Mouse (Mus musculus) adrenal gland (tissue): Measurements from ENCODE around the gene Pou5f1.
"Not testable (repeated sequence)": the region's sequence is repeated elsewhere in the genome, so short reads cannot be mapped to it uniquely, and the experiment has no call there.

ENCODE experiments used
- intact Hi-C: fragments of 180-260 bp; cut with DNase I; formaldehyde crosslinking; loops from one replicate; pipeline ENCODE4 v1.15.1; 2025
- long read RNA-seq, 2 experiments: library from polyadenylated mRNA; unstranded; transcript quantifications; one replicate each; pipeline ENCODE4 v2.0.0; 2020; ENCODE audit warnings: borderline replicate concordance in 1 of 2; ENCODE audit not compliant: insufficient replicate concordance in 1 of 2

The Pou5f1 gene
- long read RNA-seq, experiment 1: 0 reads
- long read RNA-seq, experiment 2: 0 reads

DNA sequence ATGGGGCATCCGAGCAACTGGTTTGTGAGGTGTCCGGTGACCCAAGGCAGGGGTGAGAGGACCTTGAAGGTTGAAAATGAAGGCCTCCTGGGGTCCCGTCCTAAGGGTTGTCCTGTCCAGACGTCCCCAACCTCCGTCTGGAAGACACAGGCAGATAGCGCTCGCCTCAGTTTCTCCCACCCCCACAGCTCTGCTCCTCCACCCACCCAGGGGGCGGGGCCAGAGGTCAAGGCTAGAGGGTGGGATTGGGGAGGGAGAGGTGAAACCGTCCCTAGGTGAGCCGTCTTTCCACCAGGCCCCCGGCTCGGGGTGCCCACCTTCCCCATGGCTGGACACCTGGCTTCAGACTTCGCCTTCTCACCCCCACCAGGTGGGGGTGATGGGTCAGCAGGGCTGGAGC lies at the start of gene Pou5f1:
Pou5f1 (plus strand) TSS at position 243 of the 400 bp plus-strand sequence.
- intact Hi-C loops: no loop called here

DNA sequence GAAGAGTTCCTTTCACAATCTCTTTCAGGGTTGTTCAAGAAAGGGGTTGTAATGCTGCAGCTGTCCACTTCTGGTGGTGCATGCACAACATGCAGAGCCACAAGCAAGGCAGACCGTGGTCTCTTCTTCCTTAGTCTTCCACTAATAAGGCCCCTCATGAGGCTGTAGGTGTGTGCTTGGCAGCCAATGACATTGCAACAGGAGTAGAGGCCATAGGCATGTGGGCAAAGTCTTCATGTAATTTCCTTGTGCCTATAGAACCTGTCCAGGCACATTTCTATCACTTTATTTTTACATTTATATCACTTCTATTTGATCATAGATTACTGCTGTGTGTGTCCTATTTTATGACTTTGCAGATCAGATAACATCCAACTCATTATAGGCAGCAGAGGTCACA lies 47.6 kb upstream of the Pou5f1 start:
- intact Hi-C loops: not testable (repeated sequence)

DNA sequence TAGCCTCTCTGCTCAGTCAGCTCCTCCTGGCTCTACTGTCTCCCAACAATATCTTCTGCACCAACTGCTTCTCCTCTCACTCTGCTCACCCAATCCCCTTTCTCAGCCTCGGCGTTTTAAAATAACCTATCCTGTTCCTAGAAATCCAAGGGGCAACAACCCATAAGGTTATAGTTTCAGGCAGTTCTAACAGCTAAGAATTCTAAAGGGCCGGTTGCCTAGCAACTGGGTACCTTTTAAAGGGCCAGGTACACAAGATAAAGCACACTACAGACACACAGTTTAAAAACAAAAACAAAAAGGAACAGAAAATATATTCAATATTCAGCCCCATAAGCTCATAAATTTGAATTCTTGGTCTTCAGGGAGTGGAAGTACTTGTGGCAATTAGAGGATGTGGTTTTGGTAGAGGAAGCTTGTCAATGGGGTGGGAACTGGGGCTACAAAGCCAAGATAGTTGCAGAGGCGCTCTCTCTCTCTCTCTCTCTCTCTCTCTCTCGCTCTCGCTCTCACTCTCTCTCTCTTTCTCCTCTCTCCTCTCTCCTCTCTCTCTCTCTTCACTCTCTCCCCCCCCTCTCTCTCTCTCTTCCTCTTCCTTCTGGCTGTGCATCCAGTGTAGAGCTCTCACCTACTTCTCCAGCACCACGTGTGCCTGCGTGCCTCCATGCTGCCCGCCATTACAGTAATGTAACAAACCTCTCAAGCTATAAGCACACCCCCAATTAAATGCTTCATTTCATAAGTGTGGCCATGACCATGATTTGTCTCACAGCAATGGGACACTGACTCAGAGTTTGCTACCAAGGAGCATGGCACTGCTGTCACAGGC lies 45.1 kb upstream of the Pou5f1 start:
- intact Hi-C loops: not testable (repeated sequence)

GRCm38 (mm10) chr17:35465651-35466050 lies 40.2 kb upstream of the Pou5f1 start:
- intact Hi-C loops: not testable (repeated sequence)

- intact Hi-C loops: not testable (repeated sequence)
Observed at GRCm38 (mm10) chr17:35468936-35469335, 36.9 kb upstream of the Pou5f1 start.

DNA sequence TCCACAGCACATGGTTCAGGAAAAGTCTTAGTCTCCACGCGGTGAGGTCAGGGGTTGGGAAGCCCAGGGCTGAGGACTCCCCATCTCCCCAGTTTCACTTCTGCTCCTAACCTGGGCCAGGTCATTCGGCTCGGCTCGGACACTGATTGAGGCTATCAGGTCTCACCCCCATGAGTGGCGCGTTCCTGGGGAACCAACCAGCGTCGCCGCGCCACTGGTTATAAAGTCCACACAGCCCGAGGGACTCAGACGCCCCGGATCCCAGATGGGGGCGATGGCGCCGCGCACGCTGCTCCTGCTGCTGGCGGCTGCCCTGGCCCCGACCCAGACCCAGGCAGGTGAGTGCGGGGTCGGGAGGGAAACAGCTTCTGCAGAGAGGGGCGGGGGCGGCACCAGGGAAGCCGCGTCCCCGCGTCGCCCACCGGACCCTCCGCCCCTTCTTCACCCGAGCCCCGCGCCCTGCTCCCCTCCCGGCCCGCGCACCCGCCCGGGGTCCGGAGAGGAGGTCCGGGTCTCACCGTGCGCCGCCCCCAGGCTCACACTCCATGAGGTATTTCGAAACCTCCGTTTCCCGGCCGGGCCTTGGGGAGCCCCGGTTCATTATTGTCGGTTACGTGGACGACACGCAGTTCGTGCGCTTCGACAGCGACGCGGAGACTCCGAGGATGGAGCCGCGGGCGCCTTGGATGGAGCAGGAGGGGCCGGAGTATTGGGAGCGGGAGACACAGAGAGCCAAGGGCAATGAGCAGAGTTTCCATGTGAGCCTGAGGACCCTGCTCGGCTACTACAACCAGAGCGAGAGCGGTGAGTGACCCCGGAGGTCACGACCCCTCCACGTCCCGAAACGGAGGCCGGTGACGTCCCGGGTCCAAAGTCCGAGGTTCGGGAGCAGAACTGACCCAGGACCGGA lies 35.7 kb upstream of the Pou5f1 start, which contains the start of gene H2-Q10:
H2-Q10 (plus strand) TSS at position 248 of the 910 bp plus-strand sequence.
- intact Hi-C loops: no loop called here

DNA sequence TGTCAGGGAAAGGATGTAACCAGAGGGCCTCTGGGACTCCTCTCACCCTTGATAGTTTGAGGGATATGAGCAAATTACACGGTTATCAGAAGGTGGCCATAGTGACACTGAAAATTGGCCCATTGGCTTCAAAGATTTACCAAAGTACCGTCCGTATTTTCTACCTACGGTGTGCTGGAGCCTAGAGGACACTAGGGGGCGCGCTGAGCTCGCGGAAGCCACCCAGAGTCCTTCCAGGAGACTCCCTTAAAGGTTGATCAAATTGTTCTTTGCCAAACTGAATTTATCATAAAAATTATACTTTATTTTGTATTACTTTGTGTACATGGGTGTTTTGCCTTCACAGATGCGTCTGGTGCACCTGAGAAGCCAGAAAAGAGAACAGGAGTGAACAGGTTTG lies 21.8 kb upstream of the Pou5f1 start:
- intact Hi-C loops: no loop called here

DNA sequence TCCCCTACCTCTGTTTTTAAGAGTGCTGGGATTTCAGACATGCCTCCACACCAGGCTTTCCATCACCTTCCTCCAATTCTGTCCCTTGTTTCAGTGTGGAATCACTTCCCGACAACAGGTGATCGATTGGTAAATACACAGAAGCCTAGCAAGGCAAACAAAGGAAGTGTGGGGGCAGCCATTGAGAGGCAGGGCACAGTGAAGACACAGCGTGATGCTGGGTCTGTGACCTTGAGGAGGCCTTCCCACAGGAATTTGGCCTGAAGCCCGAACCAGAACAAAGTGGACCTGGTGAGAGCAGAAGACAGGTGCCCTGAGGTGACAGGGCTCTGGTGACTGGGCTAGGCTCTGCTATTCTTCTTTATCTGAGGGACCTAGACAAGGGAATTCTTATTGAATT lies 20.1 kb upstream of the Pou5f1 start:
- intact Hi-C loops: no loop called here

DNA sequence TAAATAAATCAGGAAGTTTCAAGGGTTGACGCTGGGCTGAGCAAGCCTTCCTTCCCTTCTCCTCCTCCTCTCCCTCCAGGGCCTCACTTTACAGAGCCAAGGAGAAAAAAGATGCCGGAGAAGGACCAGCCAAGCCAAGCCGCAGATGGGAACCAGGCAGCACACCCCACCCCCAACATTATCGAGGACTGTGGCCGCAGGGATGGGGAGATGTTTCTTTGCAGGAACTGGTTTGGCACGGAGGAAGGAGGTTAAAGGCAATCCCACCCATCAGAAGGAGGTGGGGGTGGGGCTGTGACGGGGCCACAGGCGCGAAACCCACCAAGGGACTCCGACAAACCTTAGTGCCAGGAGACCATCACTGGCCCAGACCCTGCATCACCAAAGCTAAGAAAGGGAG lies 19.1 kb upstream of the Pou5f1 start:
- intact Hi-C loops: no loop called here

GRCm38 (mm10) chr17:35488041-35488440 lies 17.8 kb upstream of the Pou5f1 start:
- intact Hi-C loops: no loop called here

DNA sequence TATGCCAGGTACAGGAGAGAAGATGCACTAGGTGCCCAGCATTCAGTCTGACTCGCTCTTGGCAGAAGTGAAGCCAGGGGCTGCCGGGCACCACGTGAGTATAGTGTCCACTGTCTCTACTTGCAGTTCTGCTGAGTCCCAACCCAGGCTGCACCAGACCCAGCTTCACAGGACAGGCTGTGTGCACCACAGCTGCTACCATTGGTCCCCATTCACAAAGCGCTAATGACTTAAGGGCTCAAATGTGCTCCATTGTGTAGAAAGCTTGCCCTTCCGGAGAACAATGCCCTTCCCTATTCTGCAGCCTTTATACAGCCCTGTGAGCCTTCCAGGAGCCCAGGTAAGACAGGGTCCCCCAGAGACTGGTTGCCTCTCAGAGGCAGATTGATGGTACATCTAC lies 15.5 kb upstream of the Pou5f1 start:
- intact Hi-C loops: no loop called here

DNA sequence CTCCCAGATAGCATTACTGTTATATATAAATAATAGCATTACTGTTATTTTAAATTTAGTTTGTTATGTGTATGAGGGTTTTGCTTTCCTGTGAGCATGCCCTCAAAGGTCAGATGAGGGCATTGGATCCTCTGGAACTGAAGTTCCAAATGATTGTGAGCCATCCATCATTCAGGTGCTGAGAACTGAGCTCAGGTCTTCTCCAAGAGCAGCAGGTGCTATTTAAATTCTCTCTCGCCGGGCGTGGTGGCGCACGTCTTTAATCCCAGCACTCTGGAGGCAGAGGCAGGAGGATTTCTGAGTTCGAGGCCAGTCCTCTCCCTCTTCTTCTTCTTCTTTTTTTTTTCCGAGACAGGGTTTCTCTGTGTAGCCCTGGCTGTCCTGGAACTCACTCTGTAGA lies 8.7 kb upstream of the Pou5f1 start:
- intact Hi-C loops: no loop called here

DNA sequence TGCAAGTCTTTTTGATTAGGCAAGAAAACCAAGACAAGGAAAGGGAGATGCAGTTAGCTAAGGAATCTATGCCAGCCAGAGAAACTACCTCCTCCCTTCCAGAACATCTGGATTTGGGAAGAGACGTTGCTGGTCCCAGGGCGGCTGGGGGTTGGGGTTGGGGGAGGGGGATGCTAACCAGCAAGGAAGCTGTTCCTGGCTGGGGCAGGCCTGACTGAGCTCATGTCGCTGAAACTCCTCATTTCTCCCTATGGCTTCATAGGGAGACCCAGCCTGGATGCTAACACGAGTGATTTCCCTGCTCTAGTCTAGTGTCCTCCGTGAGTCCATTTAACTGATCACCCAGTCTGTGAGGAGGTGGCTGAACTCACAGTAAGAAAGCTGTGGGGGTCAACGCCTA lies 3.6 kb upstream of the Pou5f1 start:
- intact Hi-C loops: no loop called here

- intact Hi-C loops: no loop called here
Observed at GRCm38 (mm10) chr17:35502762-35503161, 3.1 kb upstream of the Pou5f1 start.

GRCm38 (mm10) chr17:35503849-35504248 lies 2.0 kb upstream of the Pou5f1 start:
- intact Hi-C loops: no loop called here

DNA sequence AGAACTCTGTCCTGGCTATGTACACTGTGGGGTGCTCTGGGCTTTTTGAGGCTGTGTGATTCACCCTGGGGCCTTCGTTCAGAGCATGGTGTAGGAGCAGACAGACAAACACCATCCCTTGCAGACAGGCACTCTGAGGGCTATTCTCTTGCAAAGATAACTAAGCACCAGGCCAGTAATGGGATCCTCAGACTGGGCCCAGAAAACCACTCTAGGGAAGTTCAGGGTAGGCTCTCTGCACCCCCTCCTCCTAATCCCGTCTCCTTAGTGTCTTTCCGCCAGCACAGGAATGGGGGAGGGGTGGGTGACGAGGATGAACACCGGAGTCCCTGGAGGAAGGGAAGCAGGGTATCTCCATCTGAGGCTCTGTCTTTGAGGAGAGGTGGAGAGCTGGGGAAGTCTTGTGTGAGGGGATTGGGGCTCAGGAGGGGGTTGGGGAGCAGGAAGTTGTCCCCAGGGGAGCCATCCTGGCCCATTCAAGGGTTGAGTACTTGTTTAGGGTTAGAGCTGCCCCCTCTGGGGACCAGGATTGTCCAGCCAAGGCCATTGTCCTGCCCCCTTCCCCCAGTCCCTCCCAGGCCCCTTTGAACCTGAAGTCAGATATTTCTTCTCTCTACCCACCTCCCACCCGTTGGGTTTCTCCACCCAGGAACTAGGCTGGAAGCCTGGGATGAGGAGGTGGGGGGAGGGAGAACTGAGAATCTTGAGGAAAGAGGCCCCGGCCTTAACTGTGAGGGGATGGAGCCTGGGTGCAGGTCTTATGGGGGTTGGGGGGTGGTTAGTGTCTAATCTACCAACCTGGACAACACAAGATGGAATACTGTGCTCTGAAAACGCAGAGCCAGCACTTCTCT lies 963 bp upstream of the Pou5f1 start:
- intact Hi-C loops: no loop called here

GRCm38 (mm10) chr17:35506881-35507280 lies 1.1 kb downstream of the Pou5f1 start:
- intact Hi-C loops: no loop called here

DNA sequence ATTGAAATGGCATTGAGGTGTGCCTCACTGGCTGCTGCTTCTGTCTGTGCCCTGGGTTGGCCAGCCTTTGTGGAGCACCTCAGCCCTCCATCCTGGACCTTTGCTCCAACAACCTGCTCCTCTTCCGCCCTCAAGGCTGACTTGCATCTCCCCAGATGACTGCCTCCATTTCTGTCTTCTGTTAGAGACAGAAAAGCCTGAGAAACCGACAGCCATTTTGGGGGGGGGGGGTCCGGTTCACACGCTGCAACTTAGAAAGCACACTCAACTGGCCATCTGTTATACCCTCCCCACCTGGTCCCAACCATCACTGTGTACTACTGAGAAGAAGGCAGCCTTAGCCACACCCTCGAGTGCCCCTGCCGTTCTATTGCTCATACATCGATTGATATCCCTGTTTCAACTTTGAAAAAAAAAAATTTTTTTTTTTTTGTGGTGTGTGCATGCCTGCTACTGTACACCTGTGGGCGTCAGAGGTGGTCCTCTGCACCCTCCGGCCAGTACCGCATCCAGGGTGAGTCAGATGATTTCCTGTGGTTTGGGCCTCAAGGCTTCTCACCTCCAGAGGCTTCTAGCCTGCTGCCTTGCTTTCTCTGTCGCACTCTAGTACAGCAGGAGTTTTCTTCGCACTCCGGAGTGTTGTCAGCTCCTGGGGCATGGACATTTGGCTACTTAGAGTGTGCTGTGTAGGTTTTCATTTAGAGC lies 1.9 kb downstream of the Pou5f1 start:
- intact Hi-C loops: no loop called here

GRCm38 (mm10) chr17:35508279-35508678 lies 2.5 kb downstream of the Pou5f1 start:
- intact Hi-C loops: not testable (repeated sequence)

GRCm38 (mm10) chr17:35509284-35509683 lies 3.5 kb downstream of the Pou5f1 start:
- intact Hi-C loops: no loop called here
